Mouse (Mus musculus) stomach, embryonic 16.5 days (tissue): Measurements from ENCODE around the gene Gucy1b1. TPM values are rescaled to one million over a fixed set of nuclear protein-coding genes. Genes with fewer than 3 reads are reported as not detected.

Experiments used
- ATAC-seq: fragments of 200-750 bp; cut with Nextera tagmentation; 2 replicates; pipeline ENCODE4 v1.8.0; 2017; ENCODE audit warnings: moderate number of reproducible peaks, moderate TSS enrichment; ENCODE audit not compliant: insufficient read depth, low FRiP score
- H3K27ac ChIP-seq: fragments of 300-500 bp; sonication (generic); 2 replicates; pipeline ENCODE4 v1.5.1; 2014; ENCODE audit warnings: low read length
- H3K27me3 ChIP-seq: fragments of 300-500 bp; sonication (generic); 2 replicates; pipeline ENCODE4 v1.6.1; 2014; ENCODE audit warnings: low read length, control low read depth, mixed read lengths; ENCODE audit not compliant: control insufficient read depth, insufficient read depth
- H3K36me3 ChIP-seq: fragments of 300-500 bp; sonication (generic); 2 replicates; pipeline ENCODE4 v1.6.1; 2014; ENCODE audit warnings: low read length; ENCODE audit not compliant: control insufficient read depth, insufficient read depth
- H3K4me1 ChIP-seq: fragments of 300-500 bp; sonication (generic); 2 replicates; pipeline ENCODE4 v1.6.1; 2014; ENCODE audit warnings: low read length, control low read depth, mixed read lengths; ENCODE audit not compliant: control insufficient read depth, insufficient read depth
- H3K4me2 ChIP-seq: fragments of 300-500 bp; sonication (generic); 2 replicates; pipeline ENCODE4 v1.6.1; 2014; ENCODE audit warnings: low read depth, low read length, mixed read lengths
- H3K4me3 ChIP-seq: fragments of 300-500 bp; sonication (generic); replicated peaks from 2 replicates; pipeline ENCODE4 v1.5.1; 2014; ENCODE audit warnings: mild to moderate bottlenecking, low read length
- H3K9ac ChIP-seq: fragments of 300-500 bp; sonication (generic); 2 replicates; pipeline ENCODE4 v1.6.1; 2014; ENCODE audit warnings: low read length
- H3K9me3 ChIP-seq: fragments of 300-500 bp; sonication (generic); replicated peaks from 2 replicates; pipeline ENCODE4 v1.6.1; 2016; ENCODE audit warnings: low read length, control low read depth; ENCODE audit not compliant: control insufficient read depth
- WGBS: fragments of 180-500 bp; shearing (Covaris S2); extraction: QIAGEN DNeasy Blood & Tissue Kit; methylation state at CpG from one replicate; pipeline ENCODE4 v1.1.7; 2014; 5-methylcytosine and 5-hydroxymethylcytosine counted together
- polyA plus RNA-seq: library from polyadenylated mRNA; unstranded; fragments of >200 nt; fragmentation: Nextera tagmentation; extraction: Ambion mirVana; gene quantifications from 2 replicates; pipeline ENCODE4 v1.2.1, GENCODE M21; 2015

Gucy1b1 gene
- polyA plus RNA-seq, 1 experiment from 2014 or later: 53.9 TPM

DNA sequence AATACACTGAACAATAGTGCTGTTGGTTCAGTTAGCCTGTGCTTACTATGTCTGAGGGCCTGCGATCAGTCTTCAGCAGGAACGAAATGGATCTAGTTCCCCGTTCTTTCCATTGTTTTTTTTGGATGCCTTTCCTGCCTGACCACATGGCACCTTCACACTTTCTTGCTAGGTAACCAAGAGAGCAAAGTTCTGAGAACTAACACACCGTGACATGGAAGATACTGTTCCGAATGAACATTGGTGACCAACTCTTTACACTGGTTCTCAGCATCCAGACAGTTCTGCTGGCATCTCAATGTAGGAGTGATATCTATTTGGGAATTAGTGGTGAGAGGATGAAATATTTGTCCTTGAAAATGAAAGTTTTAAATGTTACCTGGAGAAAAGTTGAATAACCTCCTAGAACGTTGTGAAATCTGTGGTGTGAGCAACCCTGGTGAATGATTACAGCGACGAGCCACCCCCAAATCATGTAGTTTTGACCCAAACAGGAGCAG is 52.0 kb downstream of the Gucy1b1 start:
- no peaks in the 10 kb centered on the region for H3K36me3 ChIP-seq
- H3K4me2 ChIP-seq: no peak overlapping the region
- no peaks in the 10 kb centered on the region for H3K9me3 ChIP-seq
- WGBS: 84% methylated on average over 8 of the region's 8 CpGs
- H3K4me1 ChIP-seq: no peaks in the 10 kb centered on the region
- no peaks in the 10 kb centered on the region for H3K27me3 ChIP-seq
- H3K4me3 ChIP-seq: no peak overlapping the region
- no peak overlapping the region for H3K27ac ChIP-seq
- H3K9ac ChIP-seq: no peak overlapping the region
- ATAC-seq: no peak

DNA sequence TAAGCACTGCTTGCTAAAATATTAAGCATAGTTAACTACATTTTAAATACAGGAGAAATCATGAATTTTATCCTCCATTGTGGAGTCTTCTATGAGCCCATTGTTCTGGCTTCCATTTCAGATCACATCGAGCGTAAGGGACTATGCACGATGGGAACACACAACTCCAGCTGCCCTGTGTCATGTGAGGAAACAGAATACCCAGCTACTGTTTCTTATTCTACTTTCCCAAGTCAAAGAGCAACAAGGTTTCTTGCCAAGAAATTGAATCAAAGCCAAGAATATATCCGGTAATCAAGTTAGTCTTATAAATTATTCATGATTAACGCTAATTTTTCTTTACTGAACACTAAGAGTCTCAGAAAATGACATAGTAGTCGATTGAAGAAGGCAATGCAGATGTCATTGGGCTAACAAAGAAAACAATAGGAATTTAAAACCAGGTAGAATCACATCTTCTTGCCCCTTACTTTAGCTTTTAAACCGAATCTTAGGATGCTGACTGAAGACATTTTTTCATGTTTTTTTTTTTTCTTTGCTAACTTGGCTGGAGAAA is 60.3 kb downstream of the Gucy1b1 start:
- 66% methylated on average over 7 of the region's 7 CpGs for WGBS

DNA sequence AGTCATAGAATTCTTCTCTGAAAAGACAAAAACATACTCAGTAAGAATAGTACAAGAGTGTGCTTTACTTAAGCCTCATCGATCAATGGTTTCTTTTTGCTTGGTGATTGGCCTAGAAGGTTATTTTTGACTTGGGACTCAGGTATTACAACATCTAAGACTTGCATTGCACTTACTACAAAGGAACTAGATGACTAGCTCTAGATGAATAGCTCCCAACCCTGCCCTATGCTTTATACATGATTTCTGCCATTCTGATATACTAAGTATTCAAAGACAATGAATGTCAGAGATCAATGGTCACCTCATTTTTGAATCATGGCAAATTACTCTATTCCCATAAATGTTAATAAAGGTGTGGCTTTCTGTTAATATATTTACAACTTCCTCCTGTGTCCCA is 67.5 kb downstream of the Gucy1b1 start:
- Histone ChIP-seq H3K4me1 (no peaks in the 10 kb centered on the region), H3K27ac (no peak overlapping the region), H3K9ac (no peak overlapping the region), H3K36me3 (no peaks in the 10 kb centered on the region), H3K4me2 (no peak overlapping the region), H3K9me3 (no peaks in the 10 kb centered on the region), H3K4me3 (no peak overlapping the region), H3K27me3 (no peaks in the 10 kb centered on the region)
- WGBS: 66% methylated on average over 1 of the region's 1 CpGs
- peak; percentile 68 for ATAC-seq

More for the DNA sequence above, 60.3 kb downstream of the Gucy1b1 start:
- Histone ChIP-seq H3K9ac (no peak overlapping the region), H3K27ac (no peak overlapping the region), H3K4me3 (no peak overlapping the region), H3K36me3 (no peaks in the 10 kb centered on the region), H3K4me2 (no peak overlapping the region), H3K27me3 (no peaks in the 10 kb centered on the region), H3K9me3 (no peaks in the 10 kb centered on the region), H3K4me1 (no peaks in the 10 kb centered on the region)
- ATAC-seq: no peak

DNA sequence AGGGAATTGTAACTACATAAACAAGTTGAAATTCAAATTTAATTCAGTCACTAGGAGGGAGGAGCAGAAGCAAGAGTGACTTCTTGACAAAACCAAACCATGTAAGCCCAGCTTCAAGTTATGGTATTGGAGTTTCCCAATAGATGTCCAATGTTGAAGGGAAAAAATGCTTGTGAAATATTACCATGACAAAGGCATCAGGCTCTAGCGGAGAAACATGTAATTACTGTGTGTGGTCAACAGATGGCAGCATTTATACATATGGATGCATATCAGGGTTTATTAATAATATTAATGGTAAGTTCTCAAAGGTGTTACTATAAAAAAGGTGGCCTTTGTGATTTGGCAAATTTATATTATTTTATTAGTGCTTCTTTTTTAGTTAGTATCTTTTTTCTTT is 78.5 kb downstream of the Gucy1b1 start:
- Histone ChIP-seq H3K4me1 (no peaks in the 10 kb centered on the region), H3K27ac (no peak overlapping the region), H3K4me3 (no peak overlapping the region), H3K9me3 (no peaks in the 10 kb centered on the region), H3K9ac (no peak overlapping the region), H3K36me3 (no peaks in the 10 kb centered on the region), H3K4me2 (no peak overlapping the region), H3K27me3 (no peaks in the 10 kb centered on the region)
- ATAC-seq: no peak
- 0% methylated on average over 1 of the region's 1 CpGs for WGBS

DNA sequence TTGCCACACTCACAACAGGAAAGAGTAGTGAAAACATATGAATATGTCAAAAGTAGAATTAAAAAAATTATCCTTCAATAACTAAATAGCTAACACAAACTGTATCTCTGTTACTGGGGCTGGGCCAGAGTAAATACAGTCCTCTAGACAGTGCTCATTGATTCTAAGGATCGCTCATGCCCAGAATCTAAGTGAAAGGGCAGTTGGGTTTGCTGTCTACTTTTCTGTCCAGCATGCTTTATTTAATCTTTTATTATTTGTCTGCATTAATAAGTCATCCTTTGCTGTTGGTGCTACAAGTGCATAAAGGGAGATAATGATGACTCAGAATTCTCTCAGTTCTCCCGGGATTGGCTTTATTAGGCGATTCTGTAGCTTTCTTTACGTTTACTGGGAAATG is 79.1 kb downstream of the Gucy1b1 start:
- Histone ChIP-seq H3K36me3 (no peaks in the 10 kb centered on the region), H3K27me3 (no peaks in the 10 kb centered on the region), H3K9ac (no peak overlapping the region), H3K4me1 (no peaks in the 10 kb centered on the region), H3K9me3 (no peaks in the 10 kb centered on the region), H3K4me2 (no peak overlapping the region), H3K27ac (no peak overlapping the region), H3K4me3 (no peak overlapping the region)
- no peak for ATAC-seq
- WGBS: 35% methylated on average over 4 of the region's 4 CpGs

DNA sequence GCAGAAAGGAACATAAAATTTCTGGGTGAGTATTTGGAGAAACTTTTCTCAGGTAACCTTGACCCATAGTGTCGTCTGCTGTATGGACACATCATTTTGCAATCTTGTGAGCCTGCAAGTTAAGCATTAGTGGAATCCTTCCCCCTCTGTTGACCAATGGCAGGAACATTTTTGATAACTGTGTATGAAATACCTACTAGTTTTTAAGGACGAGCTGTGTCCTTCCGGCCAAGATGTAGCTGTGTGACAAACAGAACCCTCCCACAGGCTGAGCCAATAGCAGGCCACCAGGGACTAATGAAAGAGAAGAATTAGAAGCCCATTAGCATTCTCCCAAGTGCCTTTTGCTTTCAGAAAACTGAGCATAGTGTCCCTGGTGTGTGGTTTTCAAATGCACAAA is 84.0 kb downstream of the Gucy1b1 start:
- no peak overlapping the region for H3K4me3 ChIP-seq
- peaks cover 3% of the 10 kb centered on the region; the same call in 1 of the 2 replicates for H3K4me1 ChIP-seq
- H3K9me3 ChIP-seq: no peaks in the 10 kb centered on the region
- H3K36me3 ChIP-seq: no peaks in the 10 kb centered on the region
- no peak overlapping the region for H3K9ac ChIP-seq
- no peak overlapping the region for H3K4me2 ChIP-seq
- no peaks in the 10 kb centered on the region for H3K27me3 ChIP-seq
- 66% methylated on average over 3 of the region's 3 CpGs for WGBS
- no peak overlapping the region for H3K27ac ChIP-seq
- no peak for ATAC-seq

DNA sequence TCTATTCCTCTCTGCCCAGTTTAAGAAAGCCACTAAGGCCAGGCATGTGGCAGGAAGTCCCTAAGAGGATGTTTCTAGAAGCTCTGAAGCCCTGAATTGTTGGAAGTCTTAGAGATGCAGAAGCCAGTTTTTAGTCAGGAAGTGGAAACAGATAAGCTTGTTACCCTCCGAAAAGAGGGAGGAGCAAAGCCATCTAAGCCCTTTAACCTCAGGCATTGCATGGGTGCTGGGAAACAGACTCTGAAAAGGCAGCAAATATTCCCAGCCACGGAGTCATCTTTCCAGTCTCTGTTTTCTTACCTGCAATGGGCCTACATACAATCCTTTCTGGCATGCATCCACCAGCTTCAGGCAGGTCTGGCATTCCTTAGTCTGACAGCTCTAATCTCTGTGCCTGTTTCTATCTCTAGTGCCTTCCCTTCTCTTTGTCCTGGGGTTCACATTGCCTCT is 84.8 kb downstream of the Gucy1b1 start:
- WGBS: 18% methylated on average over 2 of the region's 2 CpGs
- Histone ChIP-seq H3K4me1 (peaks cover 3% of the 10 kb centered on the region; the same call in 1 of the 2 replicates), H3K27ac (no peak overlapping the region), H3K4me3 (no peak overlapping the region), H3K9me3 (no peaks in the 10 kb centered on the region), H3K9ac (no peak overlapping the region), H3K27me3 (no peaks in the 10 kb centered on the region), H3K36me3 (no peaks in the 10 kb centered on the region), H3K4me2 (no peak overlapping the region)
- no peak for ATAC-seq

DNA sequence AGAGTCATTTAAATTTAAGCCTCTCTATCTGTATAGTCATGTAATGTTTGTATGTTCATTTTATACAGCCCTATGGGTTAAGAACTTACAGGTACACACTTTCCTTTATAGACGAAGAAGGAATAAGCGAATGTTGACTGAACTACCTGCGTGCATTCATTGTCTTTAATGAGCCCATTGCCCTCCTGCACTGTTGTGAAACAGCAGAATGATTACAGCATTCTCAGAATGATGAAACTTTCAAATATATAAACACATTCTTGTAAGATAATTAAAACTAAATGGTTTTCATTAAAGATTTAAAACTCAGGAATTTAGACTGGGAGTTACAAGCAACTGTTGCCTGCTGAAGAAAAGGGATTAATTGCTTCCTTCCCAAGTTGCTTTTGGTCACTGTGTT is 86.9 kb downstream of the Gucy1b1 start:
- H3K4me1 ChIP-seq: peaks cover 3% of the 10 kb centered on the region; the same call in 1 of the 2 replicates
- H3K36me3 ChIP-seq: no peaks in the 10 kb centered on the region
- H3K9me3 ChIP-seq: no peaks in the 10 kb centered on the region
- no peak overlapping the region for H3K9ac ChIP-seq
- H3K4me2 ChIP-seq: no peak overlapping the region
- H3K27me3 ChIP-seq: no peaks in the 10 kb centered on the region
- H3K27ac ChIP-seq: no peak overlapping the region
- H3K4me3 ChIP-seq: no peak overlapping the region
- ATAC-seq: no peak
- WGBS: 91% methylated on average over 3 of the region's 3 CpGs

DNA sequence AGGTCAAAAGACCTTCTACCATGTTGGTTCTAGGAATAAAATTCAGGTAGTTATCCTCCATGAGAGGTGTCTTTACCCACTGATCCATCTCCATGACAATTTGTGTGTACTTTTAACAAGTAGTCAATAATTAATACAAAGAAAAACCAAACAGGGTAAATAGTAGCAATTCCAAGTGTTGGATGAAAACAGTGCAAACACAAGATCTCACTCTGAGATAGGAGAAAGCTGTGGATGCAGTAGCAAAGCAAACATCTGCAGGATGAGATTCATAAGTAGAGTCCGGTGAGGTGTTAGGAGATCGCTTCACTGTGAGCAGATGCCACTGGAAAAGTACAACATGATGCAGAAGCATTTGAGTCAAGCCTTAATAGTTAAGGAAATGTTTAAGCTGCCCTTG is 88.4 kb downstream of the Gucy1b1 start:
- peaks cover 3% of the 10 kb centered on the region; the same call in 1 of the 2 replicates for H3K4me1 ChIP-seq
- WGBS: 73% methylated on average over 2 of the region's 2 CpGs
- no peak overlapping the region for H3K4me3 ChIP-seq
- no peaks in the 10 kb centered on the region for H3K27me3 ChIP-seq
- H3K4me2 ChIP-seq: no peak overlapping the region
- H3K36me3 ChIP-seq: no peaks in the 10 kb centered on the region
- no peaks in the 10 kb centered on the region for H3K9me3 ChIP-seq
- no peak overlapping the region for H3K9ac ChIP-seq
- H3K27ac ChIP-seq: no peak overlapping the region
- ATAC-seq: no peak
